Mouse (Mus musculus) intestine, embryonic 14.5 days (tissue): ENCODE data around the gene Pdpn. TPM values are rescaled to one million over a fixed set of nuclear protein-coding genes. Genes with fewer than 3 reads are reported as not detected.

ENCODE experiments used
- ATAC-seq: fragments of 200-750 bp; cut with Nextera tagmentation; replicated peaks from 2 replicates; pipeline ENCODE4 v1.8.0; 2017; ENCODE audit warnings: low read depth, moderate number of reproducible peaks, moderate TSS enrichment, moderate library complexity; ENCODE audit not compliant: low FRiP score, low TSS enrichment
- DNase-seq: peaks from one replicate; pipeline ENCODE4 v3.0.0-alpha.2; 2018; ENCODE audit warnings: low spot score
- H3K27ac ChIP-seq: fragments of 300-500 bp; sonication (generic); 2 replicates; pipeline ENCODE4 v1.5.1; 2014; ENCODE audit warnings: low read depth, mild to moderate bottlenecking, control low read depth
- H3K27me3 ChIP-seq: fragments of 300-500 bp; sonication (generic); replicated peaks from 2 replicates; pipeline ENCODE4 v1.6.1; 2014; ENCODE audit warnings: low read length, control low read depth; ENCODE audit not compliant: control insufficient read depth, insufficient read depth
- H3K36me3 ChIP-seq: fragments of 300-500 bp; sonication (generic); 2 replicates; pipeline ENCODE4 v1.6.1; 2014; ENCODE audit warnings: low read length, control low read depth; ENCODE audit not compliant: control insufficient read depth, insufficient read depth
- H3K4me1 ChIP-seq: fragments of 300-500 bp; sonication (generic); replicated peaks from 2 replicates; pipeline ENCODE4 v1.6.1; 2014; ENCODE audit warnings: low read length, control low read depth, mixed read lengths; ENCODE audit not compliant: control insufficient read depth, insufficient read depth
- H3K4me2 ChIP-seq: fragments of 300-500 bp; sonication (generic); 2 replicates; pipeline ENCODE4 v1.6.1; 2014; ENCODE audit warnings: low read length
- H3K4me3 ChIP-seq: fragments of 300-500 bp; sonication (generic); 2 replicates; pipeline ENCODE4 v1.5.1; 2014; ENCODE audit warnings: low read depth, low read length, control low read depth, mixed read lengths
- H3K9ac ChIP-seq: fragments of 300-500 bp; sonication (generic); 2 replicates; pipeline ENCODE4 v1.6.1; 2014; ENCODE audit warnings: mild to moderate bottlenecking, low read length
- H3K9me3 ChIP-seq: fragments of 300-500 bp; sonication (generic); 2 replicates; pipeline ENCODE4 v1.6.1; 2016; ENCODE audit warnings: low read length, control low read depth; ENCODE audit not compliant: control insufficient read depth
- WGBS: fragments of 180-500 bp; shearing (Covaris S2); extraction: QIAGEN DNeasy Blood & Tissue Kit; methylation state at CpG from one replicate; pipeline ENCODE4 v1.1.7; 2014; 5-methylcytosine and 5-hydroxymethylcytosine counted together
- polyA plus RNA-seq: library from polyadenylated mRNA; unstranded; fragments of >200 nt; fragmentation: Nextera tagmentation; extraction: Ambion mirVana; gene quantifications from 2 replicates; pipeline ENCODE4 v1.2.1, GENCODE M21; 2014

Gene Pdpn
- polyA plus RNA-seq, 1 experiment from 2014 or later, result 36.3 TPM

- Histone ChIP-seq H3K27me3 (no peaks in the 10 kb centered on the region), H3K36me3 (no peaks in the 10 kb centered on the region), H3K4me1 (no peaks in the 10 kb centered on the region; the same call in 1 of the 2 replicates), H3K9me3 (0 out of 2 replicates have a peak, but pooled peaks cover under 1% of the 10 kb centered on the region), H3K4me2 (no peak overlapping the region), H3K27ac (no peak overlapping the region), H3K4me3 (no peak overlapping the region), H3K9ac (no peak overlapping the region)
- DNase-seq (no peak), ATAC-seq (no peak)
- 88% methylated on average over 9 of the region's 9 CpGs for WGBS
These were observed 59.7 kb downstream of the Pdpn start for GRCm38 (mm10) chr4:143239615-143240201.

GRCm38 (mm10) chr4:143239117-143239516, 60.2 kb downstream of the Pdpn start:
- no peak overlapping the region for H3K4me2 ChIP-seq
- no peak for DNase-seq
- WGBS, result 94% methylated on average over 5 of the region's 5 CpGs
- no peak for ATAC-seq
- 0 out of 2 replicates have a peak, but pooled peaks cover 4% of the 10 kb centered on the region for H3K9me3 ChIP-seq
- no peak overlapping the region for H3K9ac ChIP-seq
- no peaks in the 10 kb centered on the region for H3K27me3 ChIP-seq
- H3K27ac ChIP-seq, result no peak overlapping the region
- no peaks in the 10 kb centered on the region; the same call in 1 of the 2 replicates for H3K4me1 ChIP-seq
- H3K36me3 ChIP-seq, result no peaks in the 10 kb centered on the region
- H3K4me3 ChIP-seq, result no peak overlapping the region

- Histone ChIP-seq H3K36me3 (no peaks in the 10 kb centered on the region), H3K27ac (no peak overlapping the region), H3K4me1 (no peaks in the 10 kb centered on the region; the same call in 1 of the 2 replicates), H3K27me3 (no peaks in the 10 kb centered on the region), H3K4me2 (peak overlapping the region; percentile 33), H3K4me3 (no peak overlapping the region), H3K9me3 (0 out of 2 replicates have a peak, but pooled peaks cover 4% of the 10 kb centered on the region), H3K9ac (no peak overlapping the region)
- ATAC-seq, result no peak
- WGBS, result 28% methylated on average over 23 of the region's 23 CpGs
- peak; percentile 65 for DNase-seq
These were observed 60.9 kb downstream of the Pdpn start for GRCm38 (mm10) chr4:143238241-143239031.

GRCm38 (mm10) chr4:143231790-143232422, 67.5 kb downstream of the Pdpn start:
- no peaks in the 10 kb centered on the region for H3K36me3 ChIP-seq
- 90% methylated on average over 10 of the region's 10 CpGs for WGBS
- DNase-seq (no peak), ATAC-seq (peak; percentile 47; the same call in 1 of the 2 replicates)
- H3K4me2 ChIP-seq, result no peak overlapping the region
- no peaks in the 10 kb centered on the region for H3K27me3 ChIP-seq
- H3K4me3 ChIP-seq, result no peak overlapping the region
- H3K9ac ChIP-seq, result no peak overlapping the region
- no peaks in the 10 kb centered on the region for H3K4me1 ChIP-seq
- no peak overlapping the region for H3K27ac ChIP-seq
- 0 out of 2 replicates have a peak, but pooled peaks cover 4% of the 10 kb centered on the region for H3K9me3 ChIP-seq

- no peak overlapping the region for H3K4me3 ChIP-seq
- no peak overlapping the region for H3K27ac ChIP-seq
- ATAC-seq (no peak), DNase-seq (no peak)
- 58% methylated on average over 3 of the region's 3 CpGs for WGBS
- H3K9ac ChIP-seq, result no peak overlapping the region
- H3K27me3 ChIP-seq, result no peaks in the 10 kb centered on the region
- no peaks in the 10 kb centered on the region for H3K36me3 ChIP-seq
- H3K9me3 ChIP-seq, result 0 out of 2 replicates have a peak, but pooled peaks cover 4% of the 10 kb centered on the region
- no peak overlapping the region for H3K4me2 ChIP-seq
- H3K4me1 ChIP-seq, result no peaks in the 10 kb centered on the region
These were observed 68.3 kb downstream of the Pdpn start for GRCm38 (mm10) chr4:143231110-143231509.

GRCm38 (mm10) chr4:143227976-143228375, 71.4 kb downstream of the Pdpn start:
- Histone ChIP-seq H3K9ac (no peak overlapping the region), H3K4me1 (no peaks in the 10 kb centered on the region), H3K36me3 (no peaks in the 10 kb centered on the region), H3K9me3 (no peaks in the 10 kb centered on the region), H3K4me2 (no peak overlapping the region), H3K4me3 (no peak overlapping the region), H3K27me3 (no peaks in the 10 kb centered on the region), H3K27ac (no peak overlapping the region)
- ATAC-seq, result no peak
- 52% methylated on average over 5 of the region's 5 CpGs for WGBS
- no peak for DNase-seq

GRCm38 (mm10) chr4:143225886-143226285, 73.5 kb downstream of the Pdpn start:
- H3K27me3 ChIP-seq, result no peaks in the 10 kb centered on the region
- H3K27ac ChIP-seq, result no peak overlapping the region
- DNase-seq, result no peak
- no peaks in the 10 kb centered on the region for H3K4me1 ChIP-seq
- no peak overlapping the region for H3K4me2 ChIP-seq
- no peak overlapping the region for H3K4me3 ChIP-seq
- no peak overlapping the region for H3K9ac ChIP-seq
- ATAC-seq, result no peak
- H3K9me3 ChIP-seq, result no peaks in the 10 kb centered on the region
- WGBS, result 42% methylated on average over 9 of the region's 9 CpGs
- no peaks in the 10 kb centered on the region for H3K36me3 ChIP-seq

- Histone ChIP-seq H3K9me3 (no peaks in the 10 kb centered on the region), H3K4me3 (no peak overlapping the region), H3K4me2 (no peak overlapping the region), H3K36me3 (no peaks in the 10 kb centered on the region), H3K27me3 (no peaks in the 10 kb centered on the region), H3K27ac (no peak overlapping the region), H3K9ac (no peak overlapping the region), H3K4me1 (no peaks in the 10 kb centered on the region)
- no peak for ATAC-seq
- 35% methylated on average over 9 of the region's 9 CpGs for WGBS
- DNase-seq, result no peak
These were observed 80.0 kb downstream of the Pdpn start for GRCm38 (mm10) chr4:143219316-143219751.
